Mouse (Mus musculus) liver (tissue): Measurements from ENCODE around the gene Phf21a.

Experiments
- DNase-seq: peaks from one replicate; pipeline ENCODE4 v3.0.0-alpha.2; 2020; ENCODE audit warnings: mixed read lengths

The Phf21a gene

GRCm38 (mm10) chr2:92365568-92365967 is 272.7 kb downstream of the Phf21a start:
- no peak for DNase-seq

DNA sequence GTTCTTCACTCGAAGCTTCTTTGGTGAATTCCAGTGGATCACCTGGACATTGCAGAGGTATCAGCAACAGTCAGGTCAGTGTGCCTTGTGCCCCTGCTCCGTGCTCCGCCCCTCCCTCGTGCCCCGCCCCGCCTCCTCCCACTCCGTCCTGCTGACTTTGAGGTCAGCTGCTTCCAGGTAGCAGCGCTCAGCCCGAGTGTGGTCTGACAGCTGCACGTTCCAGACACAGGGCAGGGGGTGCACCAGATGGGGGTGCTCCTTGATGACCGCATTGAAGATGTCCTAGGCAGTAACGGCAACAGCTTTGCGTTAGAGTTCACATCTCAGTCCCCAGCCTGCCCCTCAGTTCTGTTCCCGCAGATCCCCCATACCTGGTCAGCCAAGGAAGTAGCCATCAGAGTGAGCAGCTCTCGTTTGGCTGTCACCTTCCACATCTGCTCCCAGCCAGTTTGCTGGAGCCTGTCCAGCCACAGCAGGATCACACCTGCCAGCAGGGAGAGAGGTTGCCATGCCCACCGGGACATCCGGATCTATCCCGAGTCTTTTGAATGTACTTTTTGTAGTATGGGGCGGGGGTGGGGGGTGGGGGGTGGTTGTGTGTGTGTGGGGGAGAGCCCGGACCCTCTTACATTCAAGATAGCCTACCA is 274.6 kb downstream of the Phf21a start:
- DNase-seq = peak; percentile 31

DNA sequence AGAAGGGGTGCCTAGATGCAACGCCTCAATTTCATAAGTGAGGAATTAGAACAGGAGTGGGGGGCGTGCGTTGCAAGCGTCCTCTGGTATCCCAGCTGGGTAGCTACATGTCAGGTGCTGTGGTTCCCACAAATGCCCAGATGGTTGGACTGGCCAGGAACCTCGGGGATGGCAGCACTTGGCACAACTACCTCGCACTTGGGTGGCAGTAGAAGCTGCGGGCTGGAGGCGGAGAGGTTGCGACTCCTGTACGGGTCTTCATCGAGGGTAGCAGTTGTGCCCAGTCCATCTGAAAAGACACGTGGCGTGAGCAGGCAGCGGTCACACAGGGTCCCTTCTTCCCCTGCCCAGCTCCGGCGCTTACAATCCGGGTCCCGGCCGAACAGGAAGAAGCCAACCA is 277.5 kb downstream of the Phf21a start:
- DNase-seq = no peak

DNA sequence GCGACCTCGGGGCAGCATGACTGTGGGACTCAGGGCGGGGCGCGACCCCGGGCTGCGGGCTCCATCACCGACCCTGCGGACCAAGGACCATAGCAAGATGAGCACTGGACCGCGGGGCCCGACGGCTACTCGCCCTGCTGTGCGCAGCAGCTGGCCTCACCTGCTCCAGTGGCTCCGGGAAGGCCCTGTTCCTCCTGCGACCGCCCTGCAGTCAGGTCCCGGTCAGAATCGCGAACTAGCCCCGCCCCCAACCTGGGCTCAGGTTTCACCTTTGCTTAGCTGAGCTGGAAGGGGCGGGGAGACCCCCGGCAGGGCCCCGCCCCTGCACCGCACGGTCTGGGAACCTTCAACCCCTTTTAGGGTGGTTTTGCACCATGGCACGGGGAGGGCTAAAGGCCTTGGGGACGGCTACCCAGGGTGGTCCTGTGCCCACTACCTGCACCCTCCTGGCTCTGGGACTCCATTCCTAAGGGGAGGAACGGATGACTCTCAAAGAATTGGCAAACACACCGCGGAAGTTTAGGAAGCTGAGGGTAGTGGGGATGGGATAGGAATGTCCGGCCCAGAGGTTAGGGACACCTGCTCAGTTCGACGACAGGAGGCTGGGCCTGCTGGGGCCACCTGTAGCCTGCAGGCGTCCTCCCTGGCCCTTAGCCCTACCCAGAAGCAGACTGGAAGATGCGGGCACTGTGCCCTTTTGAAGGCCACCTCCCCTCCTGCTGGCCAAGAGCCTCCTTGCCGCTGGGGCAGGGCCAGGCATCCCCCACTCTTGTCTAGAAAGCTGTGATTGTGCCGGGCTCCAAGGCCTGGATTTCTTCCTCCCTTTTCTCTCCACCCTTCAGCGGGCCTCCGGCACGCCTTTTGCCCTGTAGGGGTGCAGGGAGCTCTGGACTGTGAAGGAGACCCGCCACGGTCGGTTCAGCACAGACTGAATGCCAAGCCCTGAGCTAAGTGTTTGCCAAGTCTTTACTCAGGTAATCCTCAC is 278.2 kb downstream of the Phf21a start:
- DNase-seq = peak; percentile 79

- no peak for DNase-seq
Measured at GRCm38 (mm10) chr2:92371971-92372690, 279.2 kb downstream of the Phf21a start.

DNA sequence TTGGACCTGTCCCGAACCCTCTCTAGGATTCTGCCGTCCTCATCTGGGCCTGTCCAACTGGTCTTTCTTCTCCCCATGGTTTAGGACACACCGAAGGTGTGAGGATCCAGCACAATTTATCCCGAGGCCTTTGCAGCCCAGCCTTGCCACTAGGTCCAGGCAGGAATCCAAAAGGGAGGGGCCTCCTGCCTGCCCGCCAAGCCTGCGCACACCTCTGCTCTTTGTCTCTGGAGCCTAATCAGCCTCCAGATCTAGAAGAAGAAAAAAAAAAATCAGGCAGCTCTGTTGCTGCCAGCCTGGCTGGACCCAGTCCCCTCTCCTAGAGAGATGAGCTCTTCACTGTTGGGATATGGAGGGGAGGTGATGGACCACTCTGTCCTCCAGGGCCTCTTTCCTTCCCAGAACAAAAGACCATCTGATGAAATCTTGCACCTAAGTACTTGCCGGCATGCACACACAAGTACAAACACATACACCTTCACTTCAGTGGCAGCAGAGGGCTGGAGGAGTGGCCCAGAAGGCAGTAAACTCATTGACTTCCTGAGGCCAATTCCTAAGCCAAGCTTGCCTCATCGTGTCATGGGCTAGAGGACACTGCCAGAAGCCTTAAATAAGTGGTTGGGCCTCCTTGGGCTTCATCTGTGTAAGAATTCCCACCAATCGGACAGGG is 280.0 kb downstream of the Phf21a start:
- no peak for DNase-seq

GRCm38 (mm10) chr2:92373437-92373813 is 280.5 kb downstream of the Phf21a start:
- no peak for DNase-seq

GRCm38 (mm10) chr2:92374514-92374913 is 281.6 kb downstream of the Phf21a start, which contains the start of the genes Pex16 and Large2:
Gene Pex16 (plus strand): TSS chr2:92374676.
Gene Large2 (minus strand): TSS chr2:92374869.
- DNase-seq = peak; percentile 67

- DNase-seq = peak; percentile 94
Measured at GRCm38 (mm10) chr2:92375099-92375623, 282.2 kb downstream of the Phf21a start.

GRCm38 (mm10) chr2:92375788-92376187 is 282.9 kb downstream of the Phf21a start:
- no peak for DNase-seq

GRCm38 (mm10) chr2:92376300-92376699 is 283.4 kb downstream of the Phf21a start:
- no peak for DNase-seq

DNA sequence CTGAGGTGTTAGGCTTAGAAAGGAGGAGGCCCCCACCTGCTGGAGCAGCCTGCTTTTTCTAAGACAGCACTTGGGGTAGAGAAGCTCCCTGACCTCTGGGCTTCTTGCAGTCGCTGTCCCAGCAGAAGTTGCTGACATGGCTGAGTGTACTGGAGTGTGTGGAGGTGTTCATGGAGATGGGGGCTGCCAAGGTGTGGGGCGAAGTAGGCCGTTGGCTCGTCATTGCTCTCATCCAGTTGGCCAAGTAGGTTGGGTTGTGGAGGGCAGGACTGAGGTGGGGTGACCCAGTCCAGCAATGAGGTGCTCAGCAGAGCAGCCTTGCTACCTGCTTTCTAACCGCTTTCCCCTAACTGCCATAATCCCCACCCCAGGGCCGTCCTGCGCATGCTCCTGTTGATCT is 284.4 kb downstream of the Phf21a start:
- DNase-seq = no peak

DNA sequence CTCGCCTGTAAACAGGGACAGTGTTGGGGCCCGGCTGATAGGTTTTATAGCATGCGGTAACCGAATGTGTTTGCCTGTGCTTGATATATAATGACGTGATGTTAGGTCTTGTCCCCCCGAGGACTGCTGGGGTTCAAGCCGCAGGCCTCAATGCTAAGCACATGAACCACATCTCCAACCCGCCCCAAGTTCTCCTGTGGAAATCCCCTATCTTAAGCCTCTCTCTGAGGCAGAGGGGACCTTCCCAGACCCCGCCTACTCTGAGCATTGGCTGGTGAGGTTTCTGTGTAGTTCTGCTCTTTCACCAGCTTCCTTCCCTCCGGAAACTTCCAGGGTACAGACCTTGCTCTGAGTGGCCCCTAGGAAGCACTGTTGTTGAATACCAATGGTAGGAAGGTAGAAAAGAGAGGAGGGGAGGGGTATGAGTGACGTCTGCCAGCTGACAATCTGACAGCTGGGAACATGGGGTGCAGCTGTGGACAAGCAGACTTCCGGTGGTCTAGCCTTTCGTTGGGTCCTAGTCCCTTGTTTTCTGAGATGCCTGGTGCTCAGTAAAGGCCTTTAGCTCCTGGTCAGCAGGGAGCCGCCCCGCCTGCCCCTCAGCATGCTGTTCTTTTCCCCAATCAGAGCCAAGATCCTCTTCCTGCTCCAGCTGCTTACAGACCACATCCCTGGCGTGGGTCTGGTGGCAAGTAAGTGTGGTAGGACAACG is 287.0 kb downstream of the Phf21a start:
- no peak for DNase-seq

GRCm38 (mm10) chr2:92380495-92381050 is 287.7 kb downstream of the Phf21a start:
- no peak for DNase-seq

DNA sequence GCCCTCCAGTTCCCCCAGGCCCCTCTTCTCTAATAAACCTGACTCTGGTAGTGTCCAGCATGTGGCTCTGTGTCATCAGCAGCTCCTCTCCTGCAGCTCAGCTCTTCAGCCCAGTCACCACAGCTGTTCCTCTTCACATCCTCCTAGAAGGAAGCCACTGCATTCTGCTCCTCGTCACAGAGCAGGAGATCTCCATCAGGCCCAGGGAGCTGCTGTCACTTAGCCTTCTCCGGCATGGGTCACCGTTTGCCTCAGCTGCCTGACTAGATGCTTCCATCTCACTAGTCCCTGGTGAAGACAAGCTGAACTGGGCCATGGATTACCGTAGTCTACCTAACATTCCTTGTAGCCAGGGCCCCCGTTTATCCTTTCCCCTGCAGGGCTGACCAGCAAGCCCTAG is 288.2 kb downstream of the Phf21a start:
- DNase-seq = no peak

DNA sequence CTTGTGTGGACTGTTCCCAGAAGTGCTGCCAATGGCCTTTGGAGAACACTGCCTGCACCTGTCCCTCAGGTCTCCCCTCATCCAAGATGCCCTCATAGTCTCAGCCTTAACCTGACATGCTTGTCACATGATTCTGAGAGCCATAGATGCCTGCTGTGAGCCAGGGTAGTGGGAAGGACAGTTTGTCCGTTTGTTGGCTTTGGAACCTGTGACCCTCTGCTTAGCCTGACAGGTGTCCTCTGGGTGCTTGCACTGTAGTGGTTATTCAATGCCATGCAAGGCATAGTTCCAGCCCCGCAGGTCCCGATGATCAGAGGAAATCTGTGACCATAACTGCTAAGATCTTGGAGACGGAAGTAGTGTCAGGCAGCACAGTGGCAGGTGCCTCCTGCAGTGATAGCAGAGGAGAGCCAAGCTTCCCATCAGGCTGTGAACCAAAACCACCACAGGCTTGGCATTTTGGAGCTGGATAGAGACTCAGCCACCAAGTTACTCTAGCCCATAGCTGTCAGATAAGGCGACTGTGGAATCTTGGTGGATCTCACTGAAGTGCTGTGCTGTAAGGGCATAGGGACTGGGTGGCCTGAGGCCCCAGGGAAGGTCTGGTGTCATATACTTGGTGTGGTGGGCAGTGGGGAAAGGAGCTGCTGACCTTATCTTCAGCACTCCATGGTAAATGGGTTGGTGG is 289.1 kb downstream of the Phf21a start, which contains the start of gene 1700029I15Rik:
Gene 1700029I15Rik (plus strand): TSS at position 638 of the 688 bp plus-strand sequence.
- DNase-seq = no peak

- DNase-seq = no peak
Measured at GRCm38 (mm10) chr2:92382759-92383158, 289.8 kb downstream of the Phf21a start.

GRCm38 (mm10) chr2:92384101-92384500 is 291.2 kb downstream of the Phf21a start:
- no peak for DNase-seq

GRCm38 (mm10) chr2:92385113-92386051 is 292.5 kb downstream of the Phf21a start:
- DNase-seq = no peak
